Mouse (Mus musculus) heart, embryonic 10.5 days (tissue): ENCODE measurements around the gene Col4a3bp. TPM values are rescaled to one million over a fixed set of nuclear protein-coding genes. Genes with fewer than 3 reads are reported as not detected.

Experiments
- DNase-seq: peaks from one replicate; pipeline ENCODE4 v3.0.0-alpha.2; 2017; ENCODE audit warnings: low spot score
- H3K27ac ChIP-seq: fragments of 300-500 bp; sonication (generic); 2 replicates; pipeline ENCODE4 v1.5.1; 2016; ENCODE audit warnings: mild to moderate bottlenecking
- H3K27me3 ChIP-seq: fragments of 300-500 bp; sonication (generic); 2 replicates; pipeline ENCODE4 v1.6.1; 2016; ENCODE audit warnings: mild to moderate bottlenecking; ENCODE audit not compliant: poor library complexity, insufficient read depth, severe bottlenecking
- H3K36me3 ChIP-seq: fragments of 300-500 bp; sonication (generic); 2 replicates; pipeline ENCODE4 v1.6.1; 2016; ENCODE audit warnings: mild to moderate bottlenecking, moderate library complexity
- H3K4me1 ChIP-seq: fragments of 300-500 bp; sonication (generic); 2 replicates; pipeline ENCODE4 v1.6.1; 2016; ENCODE audit warnings: mild to moderate bottlenecking
- H3K4me3 ChIP-seq: fragments of 300-500 bp; sonication (generic); 2 replicates; pipeline ENCODE4 v1.5.1; 2016; ENCODE audit warnings: mild to moderate bottlenecking, moderate library complexity
- H3K9me3 ChIP-seq: fragments of 300-500 bp; sonication (generic); 2 replicates; pipeline ENCODE4 v1.6.1; 2016; ENCODE audit warnings: mild to moderate bottlenecking, moderate library complexity
- WGBS: fragments of 180-500 bp; shearing (Covaris S2); methylation state at CpG from one replicate; pipeline ENCODE4 v1.1.7; 2016; 5-methylcytosine and 5-hydroxymethylcytosine counted together
- polyA plus RNA-seq: library from polyadenylated mRNA; unstranded; fragments of >200 nt; fragmentation: Nextera tagmentation; extraction: Ambion mirVana; gene quantifications from 2 replicates; pipeline ENCODE4 v1.2.1, GENCODE M21; 2016

Gene Col4a3bp
- polyA plus RNA-seq, 1 experiment from 2014 or later, result 8.1 TPM

DNA sequence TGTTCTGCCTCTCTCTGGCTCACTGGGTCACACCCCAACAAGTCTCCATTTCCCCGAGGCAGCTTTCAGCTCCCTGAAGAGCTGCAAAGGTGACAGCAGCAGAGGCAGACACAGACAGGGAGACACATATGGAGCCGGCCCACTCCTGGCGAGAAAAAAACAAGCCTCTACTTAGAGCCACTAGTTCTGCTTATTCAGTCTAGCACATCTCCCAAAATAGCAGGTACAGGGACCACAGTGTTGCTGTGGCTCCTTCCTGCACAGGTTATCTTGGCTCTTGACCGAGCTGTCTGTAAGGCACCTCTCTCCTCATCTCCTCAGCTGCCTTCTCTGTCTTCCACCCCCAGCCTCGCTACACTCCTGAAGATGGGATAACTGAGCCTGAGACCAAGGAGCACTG lies 142.4 kb downstream of the Col4a3bp start:
- no peak for DNase-seq
- Histone ChIP-seq H3K27ac (no peak overlapping the region; the same call in 1 of the 2 replicates), H3K4me3 (no peak overlapping the region), H3K9me3 (no peaks in the 10 kb centered on the region), H3K4me1 (0 out of 2 replicates have a peak, but pooled peaks cover 5% of the 10 kb centered on the region), H3K36me3 (no peaks in the 10 kb centered on the region), H3K27me3 (no peaks in the 10 kb centered on the region)
- WGBS, result 58% methylated on average over 5 of the region's 5 CpGs

DNA sequence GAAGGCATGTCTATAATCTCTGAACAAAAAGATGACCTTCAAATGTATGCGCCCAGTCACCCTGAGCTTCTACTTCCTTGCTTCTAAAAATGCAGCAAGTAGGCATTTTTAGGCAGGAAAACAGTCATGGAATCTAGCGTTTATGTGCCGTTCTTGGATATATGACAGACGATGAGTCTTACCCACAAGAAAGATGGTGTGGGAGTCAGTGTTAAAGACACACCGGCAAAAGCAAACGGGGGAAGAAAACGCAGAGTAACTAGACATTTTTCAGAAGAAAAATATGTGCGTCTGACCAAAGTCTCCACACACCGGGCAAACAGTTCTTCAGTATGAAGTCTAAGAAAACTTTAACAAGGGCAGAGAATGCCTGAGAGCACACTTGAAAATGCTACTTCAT lies 144.8 kb downstream of the Col4a3bp start:
- H3K4me1 ChIP-seq, result 0 out of 2 replicates have a peak, but pooled peaks cover 5% of the 10 kb centered on the region
- H3K27me3 ChIP-seq, result no peaks in the 10 kb centered on the region
- WGBS, result 89% methylated on average over 9 of the region's 9 CpGs
- no peaks in the 10 kb centered on the region for H3K9me3 ChIP-seq
- DNase-seq, result no peak
- no peak overlapping the region for H3K4me3 ChIP-seq
- no peaks in the 10 kb centered on the region for H3K36me3 ChIP-seq
- H3K27ac ChIP-seq, result no peak overlapping the region

Other genes starting within 250 kb of the Col4a3bp start
- gene Poc5, start 154.3 kb upstream of the Col4a3bp start, polyA plus RNA-seq, result 13.3 TPM in 2 replicates
- 0.24 and 0.31 TPM in 2 replicates for gene Ankdd1b, start 71.4 kb upstream of the Col4a3bp start, polyA plus RNA-seq
- not detected in 2 replicates for gene Gm17622, start 51.9 kb upstream of the Col4a3bp start, polyA plus RNA-seq
- gene Polk, start within 50 bp of the Col4a3bp start, polyA plus RNA-seq, result 8.3 and 8.6 TPM in 2 replicates
- gene Hmgcr, start 128.3 kb downstream of the Col4a3bp start, polyA plus RNA-seq, result 72.0 and 75.7 TPM in 2 replicates
- not detected in 2 replicates for gene Ankrd31, start 205.7 kb downstream of the Col4a3bp start, polyA plus RNA-seq